Mouse (Mus musculus): ENCODE measurements around the gene Adgrg2. TPM values are rescaled to one million over a fixed set of nuclear protein-coding genes. Genes with fewer than 3 reads are reported as not detected.
A peak's percentile ranks its signal among the peaks of the same experiment; 100 is the strongest.

Adgrg2 gene
- total RNA-seq (2021): 1 to 10 TPM; 1.1 to 1.3 TPM

DNA sequence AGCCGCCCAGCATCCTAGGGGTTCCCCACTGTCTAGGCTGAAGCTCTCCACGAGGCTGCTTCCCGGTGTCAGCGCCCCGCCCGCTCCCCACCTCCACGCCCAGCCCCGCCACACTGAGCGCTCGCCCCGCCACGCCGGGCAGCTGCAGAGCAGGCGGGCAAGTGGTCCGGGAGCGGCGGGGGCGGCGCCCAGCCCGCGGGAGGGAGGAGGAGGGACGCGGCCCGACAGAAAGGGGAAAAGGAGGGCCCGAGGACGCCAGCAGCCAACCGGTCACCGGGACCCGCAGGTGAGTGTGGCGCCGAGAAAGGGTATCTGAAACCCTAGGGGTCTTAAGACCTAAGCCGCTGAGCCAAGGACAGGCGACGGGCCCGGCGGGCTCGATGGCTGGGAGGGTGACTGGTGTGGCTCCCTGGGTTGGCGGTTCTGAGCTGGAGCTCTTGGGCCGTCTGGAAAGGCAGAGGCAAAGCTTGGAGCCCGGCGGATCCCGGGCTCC lies at the start of gene Adgrg2:
Adgrg2 (plus strand) TSS at position 227 of the 493 bp plus-strand sequence.
- peak; percentile 13 to 21 for DNase-seq
- intact Hi-C loops (cut with DNase I): no loop called here

DNA sequence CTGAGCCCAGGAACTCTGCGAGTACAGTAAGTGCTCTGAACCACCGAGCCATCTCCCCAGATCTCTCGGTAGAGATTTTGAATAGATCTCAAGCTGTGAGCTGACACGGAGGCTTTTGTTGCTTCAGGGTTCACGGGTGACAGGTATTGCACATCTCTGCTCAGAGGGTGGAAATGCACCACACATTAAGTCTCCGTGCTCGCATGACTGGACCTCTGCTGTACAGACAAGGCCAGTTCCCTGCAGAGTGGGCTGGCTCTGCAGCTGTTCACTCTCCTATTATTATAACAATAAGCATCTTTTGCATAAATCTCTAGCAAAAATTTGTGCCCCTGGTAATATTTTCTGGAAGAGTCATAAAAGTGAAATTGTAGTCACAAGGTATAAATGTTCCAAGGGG lies 39.5 kb upstream of the Adgrg2 start:
- intact Hi-C loops (cut with DNase I): no loop called here
- no peak for DNase-seq

DNA sequence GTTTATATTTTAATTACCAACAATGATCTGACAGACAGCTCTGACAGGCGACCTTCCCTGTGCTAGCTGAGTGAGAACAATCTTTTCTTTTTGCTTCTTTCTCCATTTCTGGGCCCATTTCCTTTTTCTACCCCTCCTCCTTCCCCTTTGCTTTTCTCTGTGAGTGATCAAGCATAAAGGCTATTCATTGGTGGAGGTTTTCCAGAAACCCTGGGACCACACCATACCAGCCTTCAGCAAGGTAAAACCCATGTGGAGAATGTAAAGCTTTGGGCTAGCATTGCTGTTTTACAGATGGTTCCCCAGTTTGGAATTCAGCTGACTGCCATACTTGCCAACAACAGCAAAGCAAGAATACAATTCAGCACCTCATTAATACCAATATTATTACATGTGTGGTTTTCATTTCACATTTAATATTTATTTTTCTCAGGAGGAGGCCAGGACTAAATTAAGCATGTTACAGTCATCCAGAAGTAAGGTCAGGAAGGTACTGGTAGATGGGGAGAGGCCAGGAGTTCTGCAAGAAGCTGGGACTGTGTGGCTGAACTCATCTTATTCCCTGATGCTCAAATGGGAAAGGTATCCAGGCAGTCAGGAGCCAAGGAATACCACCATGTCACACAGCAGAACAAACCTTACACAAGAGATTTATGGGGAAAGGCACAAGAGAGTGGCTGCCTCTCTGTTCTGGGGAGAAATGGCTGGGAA lies 38.4 kb upstream of the Adgrg2 start:
- intact Hi-C loops (cut with DNase I): no loop called here
- DNase-seq: no peak

DNA sequence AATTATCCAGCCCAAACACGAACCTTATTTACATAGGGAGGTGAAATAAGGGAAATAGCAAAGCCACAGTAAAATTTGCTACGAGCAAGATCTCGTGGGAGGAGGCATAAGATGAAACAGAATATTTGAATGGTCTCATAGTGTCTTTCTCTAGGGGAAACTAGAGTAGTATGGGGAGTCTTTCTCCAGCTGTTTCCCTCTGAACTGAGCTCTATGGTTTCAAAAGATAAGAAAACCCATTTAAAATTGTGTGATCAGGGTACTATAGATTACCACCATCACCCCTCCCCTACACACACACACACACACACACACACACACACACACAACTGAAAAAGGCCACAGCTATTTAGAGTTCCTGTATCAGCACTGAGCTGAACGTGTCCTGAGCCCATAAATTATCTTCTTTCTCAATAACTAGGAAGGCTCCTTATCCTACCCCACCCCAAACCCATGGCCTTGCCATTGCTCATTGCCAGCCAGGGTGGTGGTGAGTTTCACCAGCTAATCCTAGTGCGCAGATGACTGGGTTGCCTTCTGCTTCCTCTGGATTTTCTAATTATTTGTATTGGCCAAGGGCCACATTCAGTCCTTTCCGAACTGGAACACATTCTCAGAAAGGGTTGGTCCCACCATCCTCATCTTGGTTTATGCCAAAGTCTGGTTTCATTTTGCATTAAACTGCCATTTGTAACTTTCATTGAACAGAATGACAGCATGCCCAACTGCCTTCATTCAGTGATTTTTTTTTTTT lies 5.6 kb upstream of the Adgrg2 start:
- intact Hi-C loops (cut with DNase I): no loop called here
- DNase-seq: no peak

DNA sequence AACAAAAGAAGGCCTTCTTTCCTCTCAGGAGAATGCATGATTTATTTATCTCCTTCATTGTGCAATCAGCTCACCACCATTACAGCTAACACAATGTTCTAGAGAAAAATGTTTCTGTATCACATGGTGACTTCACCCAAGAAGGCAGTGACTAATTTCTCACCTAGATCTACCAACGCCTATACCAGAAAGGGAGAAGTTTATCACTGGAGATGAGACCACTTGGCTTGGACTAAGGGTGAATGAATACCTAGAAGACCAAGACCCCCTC lies 5.1 kb upstream of the Adgrg2 start:
- no peak for DNase-seq
- intact Hi-C loops (cut with DNase I): no loop called here

DNA sequence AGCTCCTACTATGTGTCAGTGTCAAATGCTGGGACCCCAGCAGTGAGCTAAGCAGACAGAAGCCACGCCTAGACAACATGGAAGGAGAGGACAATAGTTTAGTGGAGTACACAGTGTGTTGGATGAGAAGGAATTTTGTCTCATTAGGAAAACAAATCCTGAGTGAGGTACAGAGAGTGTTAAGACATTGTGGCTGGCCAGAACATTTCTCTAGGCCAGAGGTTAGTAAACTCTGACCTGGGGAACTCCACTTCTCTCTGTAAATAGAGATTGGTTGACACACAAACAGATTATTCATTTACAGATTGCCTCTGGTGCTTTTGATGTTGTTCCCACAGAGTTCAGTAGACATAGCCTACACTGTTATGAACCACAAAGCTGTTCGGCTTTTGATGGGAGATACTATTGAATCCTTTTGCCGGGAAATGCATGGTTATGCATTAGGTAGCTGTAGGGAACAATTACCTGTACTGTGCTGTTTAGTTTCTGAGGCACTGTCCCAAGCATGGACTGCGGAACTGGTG lies 22.5 kb downstream of the Adgrg2 start:
- no peak for DNase-seq
- intact Hi-C loops (cut with DNase I): no loop called here

DNA sequence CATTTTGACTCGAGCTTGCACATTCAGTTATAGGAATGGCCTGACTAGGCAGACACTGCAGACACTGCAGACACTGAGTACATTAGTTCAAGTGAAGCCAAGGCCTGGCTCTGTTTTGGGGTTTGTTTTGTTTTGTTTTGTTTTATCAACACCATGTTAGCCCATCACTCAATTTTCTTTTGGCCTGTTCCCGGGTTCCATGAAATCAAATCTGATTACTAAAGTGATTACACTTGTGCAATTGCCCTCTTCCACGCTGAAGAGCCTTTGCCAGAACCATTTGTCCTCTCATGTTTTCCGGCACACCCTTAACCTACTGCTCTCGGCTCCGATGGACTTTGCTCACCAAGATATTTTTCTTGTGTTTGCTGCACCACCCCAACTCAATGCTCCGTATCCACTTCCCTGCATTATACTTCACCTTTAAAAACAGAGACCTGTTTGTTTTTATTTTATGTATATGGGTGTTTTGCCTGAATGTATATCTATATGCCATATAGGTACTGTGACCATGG lies 23.4 kb downstream of the Adgrg2 start:
- DNase-seq: no peak
- intact Hi-C loops (cut with DNase I): no loop called here

DNA sequence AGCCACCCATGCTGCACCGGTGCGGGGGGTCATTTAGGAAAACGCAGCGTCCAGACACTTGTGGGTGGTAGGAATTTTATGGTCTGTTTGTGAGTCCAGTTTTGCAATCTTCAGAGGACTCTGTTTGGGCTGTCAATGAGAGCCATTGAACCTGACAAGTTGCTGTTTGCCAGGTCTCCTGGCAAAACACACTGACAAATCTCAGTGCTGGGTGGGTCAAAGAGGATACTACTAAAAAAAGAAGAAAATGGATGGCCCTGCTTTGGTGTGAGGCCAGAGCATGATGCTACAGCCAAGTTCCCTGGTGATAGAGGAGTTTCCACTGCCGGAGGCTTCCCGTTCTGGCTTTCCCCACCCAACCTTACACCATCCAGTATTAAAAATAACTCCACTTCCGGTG lies 27.9 kb downstream of the Adgrg2 start:
- intact Hi-C loops (cut with DNase I): no loop called here
- peak; percentile 39 to 40 for DNase-seq

DNA sequence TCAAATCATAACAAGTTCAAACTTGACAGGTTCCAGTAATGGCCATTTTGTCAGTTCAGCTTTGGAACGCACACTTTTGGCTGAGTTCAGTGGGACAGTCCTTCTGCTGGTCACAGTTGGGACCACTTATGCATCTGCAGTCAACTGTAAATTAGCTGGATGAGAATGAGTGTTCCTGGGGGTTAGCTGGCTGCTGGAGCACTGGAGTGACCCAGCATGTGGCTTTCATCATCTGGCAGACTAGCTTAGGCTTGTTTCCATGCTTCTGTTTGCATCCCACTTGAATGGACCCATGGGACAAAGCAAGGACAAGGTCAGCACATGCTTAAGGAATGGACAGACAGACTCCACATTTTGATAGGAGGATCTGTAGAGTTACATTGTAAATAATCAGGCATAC lies 33.2 kb downstream of the Adgrg2 start:
- intact Hi-C loops (cut with DNase I): no loop called here
- DNase-seq: peak; percentile 18 to 36

DNA sequence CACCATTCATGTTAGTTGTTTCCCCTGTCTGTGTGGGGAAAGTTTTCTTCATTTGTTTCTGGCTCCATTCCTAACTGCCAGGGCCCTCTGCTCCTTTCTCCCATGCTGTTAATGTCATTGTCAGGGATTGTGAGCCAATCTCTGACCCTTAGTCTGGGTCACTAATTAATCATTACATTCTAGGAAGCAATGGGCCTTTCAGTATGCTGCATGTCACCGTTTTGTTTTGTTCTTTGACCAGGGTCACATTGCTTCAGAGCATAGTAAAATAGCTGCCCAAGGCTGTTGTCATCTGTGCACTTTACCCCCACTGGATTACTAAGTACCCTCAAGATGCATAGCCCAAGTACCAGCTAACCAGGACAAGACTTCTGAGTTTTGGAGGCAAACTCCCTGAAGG lies 36.0 kb downstream of the Adgrg2 start:
- DNase-seq: no peak
- intact Hi-C loops (cut with DNase I): no loop called here

DNA sequence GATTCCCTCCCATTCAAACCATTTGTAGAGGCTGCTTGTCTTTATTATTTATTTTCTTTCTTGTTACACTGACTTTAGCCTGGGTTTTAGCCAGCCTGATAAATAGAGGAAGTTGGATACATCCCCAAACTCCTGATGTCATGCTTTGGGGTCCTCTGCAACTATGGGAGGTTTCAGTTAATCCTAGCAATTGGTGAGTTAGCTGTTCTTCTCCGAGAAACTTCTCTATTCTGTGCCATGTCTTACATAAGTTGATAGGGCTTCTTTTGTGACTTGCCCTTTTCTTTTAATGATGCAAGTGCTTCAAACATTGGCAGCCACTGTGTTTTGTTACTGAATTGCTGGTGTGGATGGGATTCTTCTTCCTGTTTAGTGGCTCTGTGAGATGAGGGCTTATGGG lies 36.4 kb downstream of the Adgrg2 start:
- DNase-seq: peak; percentile 7 to 14
- intact Hi-C loops (cut with DNase I): no loop called here

DNA sequence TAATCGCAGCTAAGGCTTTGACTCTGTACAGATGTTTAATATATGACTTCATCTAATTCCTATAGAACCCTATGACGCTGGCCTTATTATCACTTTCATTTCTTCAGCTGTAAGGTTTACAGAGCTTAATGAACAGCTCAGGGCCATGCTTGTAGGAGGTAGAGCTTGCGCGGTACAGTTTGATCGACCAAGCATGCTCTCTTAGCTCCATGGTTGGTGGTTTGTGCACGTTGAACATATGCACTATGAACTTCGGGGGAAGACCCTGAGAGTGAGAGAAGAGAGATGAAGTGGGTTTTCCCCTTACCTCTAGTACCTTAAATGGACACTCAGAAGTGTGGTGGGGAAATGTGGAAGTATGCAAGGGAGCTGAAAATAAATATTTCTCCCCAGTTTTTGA lies 41.7 kb downstream of the Adgrg2 start:
- intact Hi-C loops (cut with DNase I): no loop called here
- DNase-seq: no peak

DNA sequence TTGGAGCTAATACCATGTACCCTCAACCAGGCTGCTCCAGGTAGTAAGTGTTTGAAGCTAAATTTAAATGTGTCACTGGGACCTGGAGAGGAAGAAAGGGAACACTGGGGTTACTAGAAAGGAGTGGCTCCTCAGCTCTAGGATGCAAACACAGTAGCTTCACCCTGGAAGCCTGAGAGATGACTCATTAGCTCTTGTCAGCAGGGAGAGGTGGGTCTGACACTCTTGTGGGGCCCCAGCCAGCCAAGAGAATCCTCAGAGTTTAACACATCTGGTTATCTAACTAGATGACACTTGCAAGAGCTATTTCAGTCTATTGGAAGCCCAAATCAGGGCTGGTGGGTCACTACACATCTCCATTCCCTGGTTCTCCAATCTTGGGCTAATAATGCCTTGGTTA lies 50.8 kb downstream of the Adgrg2 start:
- intact Hi-C loops (cut with DNase I): no loop called here
- DNase-seq: peak; percentile 5 to 12

DNA sequence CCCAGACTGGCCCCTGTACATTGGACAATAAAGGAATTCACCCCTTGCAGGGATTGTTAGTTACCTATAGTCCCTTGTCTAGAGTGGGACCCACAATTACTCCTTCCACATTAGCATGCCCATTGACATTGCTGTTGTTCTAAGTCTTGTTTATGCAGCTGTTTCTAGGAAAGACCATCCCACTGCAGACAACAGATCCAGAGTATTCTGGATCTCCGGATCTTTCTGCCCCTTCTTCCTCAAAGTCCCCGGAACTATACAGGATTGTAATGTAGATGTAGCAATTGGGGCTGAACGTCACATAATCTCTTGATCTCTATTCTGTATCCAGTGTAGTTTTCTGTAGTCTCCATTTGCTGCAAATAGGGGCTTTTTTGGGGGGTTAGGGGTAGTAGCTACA lies 57.9 kb downstream of the Adgrg2 start:
- intact Hi-C loops (cut with DNase I): loop anchor here (5.0 kb wide), 1 partner anchor 584 kb away; no protein-coding TSS in a partner anchor
- DNase-seq: no peak

DNA sequence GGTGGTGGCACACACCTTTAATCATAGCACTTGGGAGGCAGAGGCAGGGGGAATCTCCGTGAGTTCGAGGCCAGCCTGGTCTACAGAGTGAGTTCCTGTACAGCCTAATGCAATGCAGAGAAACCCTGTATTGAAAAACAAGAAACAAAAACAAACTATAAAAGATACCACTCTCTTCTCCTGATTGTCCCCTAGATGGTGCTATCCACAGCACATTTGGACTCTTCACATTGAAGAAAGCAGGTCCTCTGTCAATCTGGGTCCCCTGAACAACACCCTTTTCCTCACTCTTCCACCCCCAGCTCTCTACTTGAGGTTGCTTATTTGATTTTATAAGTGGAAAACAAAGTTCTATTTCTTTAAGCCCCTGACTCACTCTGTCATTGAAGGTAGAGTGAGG lies 58.9 kb downstream of the Adgrg2 start:
- peak; percentile 4 to 7 for DNase-seq
- intact Hi-C loops (cut with DNase I): loop anchor here (5.0 kb wide), 1 partner anchor 583 kb away; no protein-coding TSS in a partner anchor

DNA sequence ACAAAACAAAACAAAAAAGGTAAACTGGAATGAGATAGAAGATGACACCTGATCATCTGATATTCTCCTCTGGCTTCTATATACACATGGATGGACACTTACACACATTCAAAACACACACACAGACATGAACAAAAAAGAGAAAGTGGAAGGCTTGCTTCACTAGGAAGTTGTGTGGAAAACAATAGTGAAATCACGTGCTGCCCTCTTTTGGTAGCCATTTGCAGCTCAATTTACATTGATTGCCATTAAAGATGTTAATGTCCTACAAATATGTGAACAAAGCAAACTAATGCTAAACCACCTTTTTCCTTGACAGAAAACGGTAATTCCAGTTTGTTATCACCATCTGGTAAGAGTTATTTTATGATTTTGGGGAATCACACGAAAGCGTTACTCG lies 65.2 kb downstream of the Adgrg2 start:
- DNase-seq: peak; percentile 5 to 8
- intact Hi-C loops (cut with DNase I): loop anchor here (10.0 kb wide), 1 partner anchor 281 kb away; no protein-coding TSS in a partner anchor

DNA sequence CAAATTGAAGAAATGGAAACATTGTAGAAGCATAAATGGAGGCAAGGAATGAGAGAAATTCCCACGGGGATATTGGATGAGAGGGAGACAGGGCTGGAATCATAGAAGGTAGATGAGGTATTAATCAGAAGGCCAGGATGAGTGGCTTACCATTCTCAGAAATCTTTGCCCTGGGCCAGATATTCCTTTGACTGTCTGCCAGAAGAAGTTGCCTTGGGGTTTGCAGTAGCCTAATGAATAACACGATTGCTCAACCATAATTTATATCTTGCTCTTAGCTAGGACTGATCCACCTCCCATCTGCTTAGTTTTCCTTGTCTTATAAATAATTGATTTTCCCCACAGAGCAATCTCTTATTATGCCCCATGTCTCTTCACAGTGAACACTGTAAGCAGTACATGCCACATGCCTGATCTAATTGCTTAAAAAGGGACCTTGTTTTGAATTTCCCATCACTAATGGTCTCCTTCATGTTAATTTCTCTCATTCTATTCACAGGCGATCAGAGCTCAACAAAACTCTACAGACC lies 80.8 kb downstream of the Adgrg2 start:
- intact Hi-C loops (cut with DNase I): no loop called here
- DNase-seq: no peak

DNA sequence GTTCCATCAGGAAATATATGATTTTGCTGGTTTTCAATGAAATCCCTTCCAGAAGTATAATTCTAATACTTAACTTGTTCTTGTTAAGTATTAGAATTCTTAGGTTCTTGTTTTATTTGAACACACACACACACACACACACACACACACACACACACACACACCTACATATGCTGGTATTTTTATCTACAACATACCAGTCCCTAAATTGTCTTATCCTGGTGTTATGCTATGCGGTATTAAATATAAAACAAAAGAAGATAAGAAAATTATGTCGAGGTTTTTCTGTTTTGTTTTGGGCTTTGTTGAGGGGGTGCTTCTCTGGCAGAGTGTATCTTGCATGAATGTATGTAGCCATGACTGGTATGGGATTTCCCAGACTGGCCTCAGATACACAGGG lies 99.3 kb downstream of the Adgrg2 start:
- DNase-seq: no peak
- intact Hi-C loops (cut with DNase I): no loop called here

DNA sequence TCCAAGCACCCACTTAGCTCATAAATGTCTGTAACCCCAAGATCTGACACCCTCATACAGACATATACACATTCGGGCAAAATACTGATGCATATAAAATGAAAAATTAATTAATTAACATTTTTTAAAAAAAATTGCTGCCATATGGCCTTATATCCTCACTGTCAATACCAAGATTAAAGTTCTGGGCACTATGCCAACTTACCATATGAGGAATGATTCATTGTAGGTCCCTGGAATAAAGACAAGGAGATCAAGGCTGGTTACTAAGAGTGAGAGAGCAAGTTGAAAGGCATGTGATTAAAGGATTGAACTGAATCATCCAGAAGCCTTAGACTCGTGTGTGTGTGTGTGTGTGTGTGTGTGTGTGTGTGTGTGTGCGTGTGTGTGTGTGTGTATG lies 103.8 kb downstream of the Adgrg2 start:
- DNase-seq: no peak
- intact Hi-C loops (cut with DNase I): no loop called here

DNA sequence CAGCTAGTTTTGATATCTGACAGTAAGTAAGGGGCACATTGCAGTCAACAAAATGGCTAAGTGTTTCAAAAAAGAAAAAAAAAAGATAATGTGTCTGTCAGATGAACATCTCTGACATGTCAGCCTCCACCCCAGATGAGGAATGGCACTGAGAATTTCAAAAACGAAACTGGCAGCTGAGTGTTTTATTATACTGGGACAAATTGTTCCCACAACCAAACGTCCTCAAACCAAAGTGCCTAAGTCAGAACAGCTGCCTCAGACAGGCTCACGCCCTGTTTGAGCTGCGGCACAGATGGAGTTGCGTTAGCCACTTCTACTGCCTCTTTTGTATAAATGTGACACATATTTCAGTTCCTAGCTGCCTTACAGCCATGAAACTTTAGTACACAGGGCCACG lies 104.4 kb downstream of the Adgrg2 start:
- no peak for DNase-seq
- intact Hi-C loops (cut with DNase I): no loop called here

DNA sequence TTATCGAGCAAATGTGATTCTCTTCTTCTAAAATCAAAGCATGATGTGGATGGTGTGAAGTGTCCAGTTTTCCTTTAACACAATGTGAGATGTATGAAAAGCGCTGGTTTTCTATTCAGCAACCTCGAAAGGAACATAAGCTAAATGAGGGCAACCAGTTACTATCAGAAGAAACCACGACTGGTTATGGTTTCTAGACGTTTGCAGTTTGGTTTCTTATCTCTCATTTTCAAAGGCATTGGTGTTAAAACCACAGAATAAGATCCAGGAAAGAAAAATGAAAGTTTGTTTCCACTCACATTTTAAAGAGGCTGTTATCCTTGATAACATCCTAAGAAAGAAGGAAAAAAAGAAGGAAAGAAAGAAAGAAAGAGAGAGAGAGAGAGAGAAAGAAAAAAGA lies 106.0 kb downstream of the Adgrg2 start:
- intact Hi-C loops (cut with DNase I): no loop called here

DNA sequence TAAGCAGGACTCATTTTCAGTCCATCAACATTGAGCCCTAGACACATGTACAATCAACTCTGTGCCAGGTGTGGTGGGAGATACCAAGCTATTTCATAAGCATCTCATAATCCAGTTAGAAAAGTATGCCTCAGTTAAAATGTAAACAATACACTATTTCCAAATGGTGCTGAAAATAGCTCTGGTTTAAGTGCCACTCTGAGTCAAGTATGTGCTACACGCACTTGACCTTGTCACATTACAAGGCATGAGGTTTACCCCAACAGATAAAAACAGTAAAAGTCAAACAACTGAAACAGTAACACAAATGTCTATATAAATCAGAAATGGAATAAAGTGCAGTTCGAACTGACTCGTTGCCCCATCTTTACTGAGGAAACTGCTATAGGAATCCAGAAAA lies 110.6 kb downstream of the Adgrg2 start:
- intact Hi-C loops (cut with DNase I): no loop called here
- DNase-seq: no peak

More for the DNA sequence above, 106.0 kb downstream of the Adgrg2 start:
- no peak for DNase-seq
